Mouse (Mus musculus) limb, embryonic 14.5 days (tissue): ENCODE measurements around the gene Syn1. TPM values are rescaled to one million over a fixed set of nuclear protein-coding genes. Genes with fewer than 3 reads are reported as not detected.

Experiments used
- ATAC-seq: fragments of 200-750 bp; cut with Nextera tagmentation; 2 replicates; pipeline ENCODE4 v1.8.0; 2017; ENCODE audit warnings: low read depth, moderate number of reproducible peaks, moderate TSS enrichment; ENCODE audit not compliant: low FRiP score
- DNase-seq: peaks from one replicate; pipeline ENCODE4 v3.0.0-alpha.2; 2015; ENCODE audit warnings: low spot score
- H3K27ac ChIP-seq: fragments of 300-500 bp; sonication (generic); replicated peaks from 2 replicates; pipeline ENCODE4 v1.5.1; 2014; ENCODE audit warnings: low read depth, mild to moderate bottlenecking, low read length, moderate library complexity, mixed read lengths
- H3K27me3 ChIP-seq: fragments of 300-500 bp; sonication (generic); 2 replicates; pipeline ENCODE4 v1.6.1; 2014; ENCODE audit warnings: low read length, mixed read lengths; ENCODE audit not compliant: control insufficient read depth, insufficient read depth
- H3K36me3 ChIP-seq: fragments of 300-500 bp; sonication (generic); 2 replicates; pipeline ENCODE4 v1.6.1; 2014; ENCODE audit warnings: mild to moderate bottlenecking, low read length, moderate library complexity, mixed read lengths; ENCODE audit not compliant: control insufficient read depth, insufficient read depth
- H3K4me1 ChIP-seq: fragments of 300-500 bp; sonication (generic); 2 replicates; pipeline ENCODE4 v1.6.1; 2014; ENCODE audit warnings: antibody characterized with exemption, low read length, mixed read lengths; ENCODE audit not compliant: control insufficient read depth, insufficient read depth
- H3K4me2 ChIP-seq: fragments of 300-500 bp; sonication (generic); replicated peaks from 2 replicates; pipeline ENCODE4 v1.6.1; 2014; ENCODE audit warnings: low read depth, mild to moderate bottlenecking, low read length, moderate library complexity; ENCODE audit not compliant: severe bottlenecking
- H3K4me3 ChIP-seq: fragments of 300-500 bp; sonication (generic); replicated peaks from 2 replicates; pipeline ENCODE4 v1.5.1; 2014; ENCODE audit warnings: low read length
- H3K9ac ChIP-seq: fragments of 300-500 bp; sonication (generic); 2 replicates; pipeline ENCODE4 v1.6.1; 2014; ENCODE audit warnings: mild to moderate bottlenecking, low read depth, low read length, moderate library complexity; ENCODE audit not compliant: severe bottlenecking
- H3K9me3 ChIP-seq: fragments of 300-500 bp; sonication (generic); 2 replicates; pipeline ENCODE4 v1.6.1; 2016; ENCODE audit warnings: low read length; ENCODE audit not compliant: control insufficient read depth
- POLR2A ChIP-seq: fragments of 200-500 bp; IDR thresholded peaks from 2 replicates; pipeline ENCODE4 v1.8.0; 2012; ENCODE audit warnings: inconsistent platforms, mild to moderate bottlenecking, moderate library complexity, borderline replicate concordance; ENCODE audit not compliant: insufficient read depth, insufficient read length; ENCODE audit errors: extremely low read depth
- WGBS: fragments of 180-500 bp; shearing (Covaris S2); extraction: QIAGEN DNeasy Blood & Tissue Kit; methylation state at CpG from one replicate; pipeline ENCODE4 v1.1.7; 2014; 5-methylcytosine and 5-hydroxymethylcytosine counted together
- polyA plus RNA-seq, 2 experiments: library from polyadenylated mRNA; depleted of rRNA in 1 of 2; stranded (reverse) in 1 of 2; unstranded in 1 of 2; fragments of >200 nt; fragmentation: Nextera tagmentation in 1 of 2; extraction: Ambion mirVana in 1 of 2; gene quantifications; 2 replicates each; pipeline versions ENCODE4 v1.2.1 to v1.2.3; 2012 to 2014

Gene Syn1
- polyA plus RNA-seq, 2 experiments: 0.22 to 0.52 TPM

GRCm38 (mm10) chrX:20931364-20931763 is 10.6 kb upstream of the Syn1 start, which contains the start of gene Cfp:
Cfp (minus strand) TSS chrX:20931555.
- no peaks in the 10 kb centered on the region for H3K27me3 ChIP-seq
- no peak for DNase-seq
- no peak within 1 kb of the TSS for H3K27ac ChIP-seq
- no peaks in the 10 kb centered on the region for H3K4me1 ChIP-seq
- no peak for TF ChIP-seq POLR2A
- ATAC-seq: no peak
- H3K9me3 ChIP-seq: no peaks in the 10 kb centered on the region
- 63% methylated on average over 1 of the region's 1 CpGs for WGBS
- no peak within 1 kb of the TSS for H3K4me3 ChIP-seq
- no peak within 1 kb of the TSS for H3K9ac ChIP-seq
- no peak within 1 kb of the TSS for H3K4me2 ChIP-seq
- H3K36me3 ChIP-seq: peaks cover 11% of the 10 kb centered on the region

- Histone ChIP-seq H3K4me2 (no peak overlapping the region), H3K27me3 (no peaks in the 10 kb centered on the region), H3K27ac (no peak overlapping the region), H3K4me1 (no peaks in the 10 kb centered on the region), H3K9me3 (no peaks in the 10 kb centered on the region), H3K36me3 (peaks cover 2% of the 10 kb centered on the region; the same call in 1 of the 2 replicates), H3K9ac (no peak overlapping the region), H3K4me3 (no peak overlapping the region)
- WGBS: 89% methylated on average over 1 of the region's 1 CpGs
- no peak for DNase-seq
- TF ChIP-seq POLR2A: no peak
- no peak for ATAC-seq
Measured at GRCm38 (mm10) chrX:20929859-20930258, 9.1 kb upstream of the Syn1 start.

GRCm38 (mm10) chrX:20924976-20925375 is 4.2 kb upstream of the Syn1 start:
- DNase-seq: no peak
- H3K36me3 ChIP-seq: no peaks in the 10 kb centered on the region; the same call in 1 of the 2 replicates
- no peaks in the 10 kb centered on the region for H3K9me3 ChIP-seq
- H3K27ac ChIP-seq: no peak overlapping the region
- no peak overlapping the region for H3K9ac ChIP-seq
- TF ChIP-seq POLR2A: no peak
- H3K4me3 ChIP-seq: no peak overlapping the region
- H3K27me3 ChIP-seq: no peaks in the 10 kb centered on the region; the same call in 1 of the 2 replicates
- no peak for ATAC-seq
- no peaks in the 10 kb centered on the region for H3K4me1 ChIP-seq
- no peak overlapping the region for H3K4me2 ChIP-seq

GRCm38 (mm10) chrX:20923506-20923905 is 2.7 kb upstream of the Syn1 start:
- no peak overlapping the region for H3K4me3 ChIP-seq
- no peaks in the 10 kb centered on the region; the same call in 1 of the 2 replicates for H3K27me3 ChIP-seq
- 83% methylated on average over 1 of the region's 1 CpGs for WGBS
- no peak overlapping the region for H3K27ac ChIP-seq
- H3K4me1 ChIP-seq: no peaks in the 10 kb centered on the region
- H3K9me3 ChIP-seq: no peaks in the 10 kb centered on the region
- H3K4me2 ChIP-seq: no peak overlapping the region
- no peak overlapping the region for H3K9ac ChIP-seq
- ATAC-seq (no peak), DNase-seq (no peak)
- H3K36me3 ChIP-seq: no peaks in the 10 kb centered on the region; the same call in 1 of the 2 replicates
- TF ChIP-seq POLR2A: no peak

- no peak for TF ChIP-seq POLR2A
- no peaks in the 10 kb centered on the region; the same call in 1 of the 2 replicates for H3K36me3 ChIP-seq
- H3K4me1 ChIP-seq: no peaks in the 10 kb centered on the region
- H3K9me3 ChIP-seq: no peaks in the 10 kb centered on the region
- no peak for DNase-seq
- WGBS: 39% methylated on average over 5 of the region's 5 CpGs
- no peaks in the 10 kb centered on the region; the same call in 1 of the 2 replicates for H3K27me3 ChIP-seq
- peak overlapping the region; percentile 64; the same call in 1 of the 2 replicates for H3K4me2 ChIP-seq
- H3K27ac ChIP-seq: no peak overlapping the region
- H3K4me3 ChIP-seq: no peak overlapping the region
- no peak overlapping the region for H3K9ac ChIP-seq
- ATAC-seq: no peak
Measured at GRCm38 (mm10) chrX:20921366-20921765, 562 bp upstream of the Syn1 start.

- Histone ChIP-seq H3K27me3 (no peaks in the 10 kb centered on the region; the same call in 1 of the 2 replicates), H3K4me1 (no peaks in the 10 kb centered on the region), H3K27ac (no peak overlapping the region), H3K4me2 (peak overlapping the region; percentile 64), H3K9ac (peak overlapping the region; percentile 36; the same call in 1 of the 2 replicates), H3K9me3 (no peaks in the 10 kb centered on the region), H3K4me3 (peak overlapping the region; percentile 37), H3K36me3 (no peaks in the 10 kb centered on the region)
- WGBS: 36% methylated on average over 11 of the region's 49 CpGs
- ATAC-seq (no peak), DNase-seq (no peak)
- no peak for TF ChIP-seq POLR2A
Measured at GRCm38 (mm10) chrX:20920249-20920843, 458 bp downstream of the Syn1 start.
